Mouse (Mus musculus): ENCODE measurements around the gene Gm14862.

Gene Gm14862

GRCm38 (mm10) chrX:9227105-9227504, 29.6 kb downstream of the Gm14862 start:
- ATAC-seq (ENCODE audit: insufficient number of reproducible peaks, low FRiP score, low TSS enrichment): peak; percentile 97

- ATAC-seq (ENCODE audit: insufficient number of reproducible peaks, low FRiP score, low TSS enrichment): no peak
Measured at GRCm38 (mm10) chrX:9222412-9223221, 34.1 kb downstream of the Gm14862 start.

GRCm38 (mm10) chrX:9221736-9222135, 35.0 kb downstream of the Gm14862 start:
- no peak for ATAC-seq (ENCODE audit: insufficient number of reproducible peaks, low FRiP score, low TSS enrichment)

- ATAC-seq (ENCODE audit: insufficient number of reproducible peaks, low FRiP score, low TSS enrichment): no peak
Measured at GRCm38 (mm10) chrX:9221206-9221605, 35.5 kb downstream of the Gm14862 start.

DNA sequence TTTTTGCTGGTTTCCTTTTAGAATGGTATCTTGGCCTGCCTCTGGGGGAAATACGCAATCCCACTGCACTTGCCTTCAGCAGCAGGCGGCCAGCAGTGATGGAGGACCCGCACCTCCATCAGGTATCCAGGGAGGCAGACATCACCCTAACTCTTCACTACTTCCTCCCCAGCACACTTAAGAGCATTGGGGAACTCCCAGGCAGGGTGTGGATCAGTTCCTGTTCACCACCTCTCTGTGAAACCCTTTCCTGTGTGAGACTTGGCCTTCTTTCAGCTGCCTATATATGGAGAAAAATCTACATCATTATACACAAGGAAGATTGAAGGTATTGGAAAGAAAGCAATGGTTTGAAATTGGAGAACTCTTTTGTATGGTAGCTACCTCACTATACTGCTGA, 37.1 kb downstream of the Gm14862 start:
- ATAC-seq (ENCODE audit: insufficient number of reproducible peaks, low FRiP score, low TSS enrichment): no peak

DNA sequence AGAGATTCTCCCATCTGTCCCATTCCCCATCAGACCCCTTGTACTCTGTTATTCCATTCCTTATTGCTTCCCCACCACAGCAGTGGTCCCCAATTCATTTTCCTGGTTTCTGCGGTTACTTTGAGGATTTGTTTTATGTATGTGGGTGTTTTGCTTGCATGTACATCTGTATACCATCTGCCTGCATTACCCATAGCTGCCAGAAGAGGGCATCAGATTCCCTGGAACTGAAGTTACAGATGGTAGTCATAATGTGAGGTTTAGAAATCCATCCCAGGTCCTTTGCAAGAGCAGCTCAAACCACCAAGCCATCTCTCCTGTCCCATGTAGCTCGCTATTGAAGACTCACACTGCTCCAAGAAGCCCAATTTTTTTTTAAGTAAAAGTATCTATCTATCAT, 40.5 kb downstream of the Gm14862 start:
- ATAC-seq (ENCODE audit: insufficient number of reproducible peaks, low FRiP score, low TSS enrichment): no peak

- no peak for ATAC-seq (ENCODE audit: insufficient number of reproducible peaks, low FRiP score, low TSS enrichment)
Measured at GRCm38 (mm10) chrX:9205121-9205520, 51.6 kb downstream of the Gm14862 start.

DNA sequence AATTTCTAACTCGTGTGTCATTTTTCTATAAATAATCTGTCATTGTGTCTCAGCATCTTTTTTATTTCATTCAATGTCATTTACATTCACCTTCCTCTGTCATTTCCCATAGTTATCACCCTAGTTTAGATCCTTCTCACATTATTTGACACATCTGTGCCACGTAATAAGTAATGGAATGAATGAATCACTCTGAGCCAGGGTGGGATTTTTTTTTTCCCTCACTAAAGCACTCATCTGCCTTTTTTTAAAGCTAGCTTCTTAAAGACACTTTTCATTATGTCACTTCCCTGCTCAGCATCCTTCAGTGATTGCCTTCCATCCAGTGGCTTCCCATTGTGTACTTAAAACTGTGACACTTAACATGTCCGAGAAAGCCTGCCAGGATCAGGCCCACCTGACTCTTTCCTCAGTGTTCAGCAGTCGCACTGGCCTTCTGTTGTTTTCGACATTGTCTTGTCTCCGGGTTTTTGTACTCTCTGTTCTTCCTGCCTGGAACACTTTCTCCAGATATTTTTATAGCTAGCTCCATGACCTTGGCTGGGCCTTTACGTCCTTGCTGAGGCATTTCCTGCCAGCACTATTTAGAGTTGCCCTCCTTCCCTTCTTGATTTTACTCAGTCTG, 53.8 kb downstream of the Gm14862 start:
- ATAC-seq (ENCODE audit: insufficient number of reproducible peaks, low FRiP score, low TSS enrichment): no peak

DNA sequence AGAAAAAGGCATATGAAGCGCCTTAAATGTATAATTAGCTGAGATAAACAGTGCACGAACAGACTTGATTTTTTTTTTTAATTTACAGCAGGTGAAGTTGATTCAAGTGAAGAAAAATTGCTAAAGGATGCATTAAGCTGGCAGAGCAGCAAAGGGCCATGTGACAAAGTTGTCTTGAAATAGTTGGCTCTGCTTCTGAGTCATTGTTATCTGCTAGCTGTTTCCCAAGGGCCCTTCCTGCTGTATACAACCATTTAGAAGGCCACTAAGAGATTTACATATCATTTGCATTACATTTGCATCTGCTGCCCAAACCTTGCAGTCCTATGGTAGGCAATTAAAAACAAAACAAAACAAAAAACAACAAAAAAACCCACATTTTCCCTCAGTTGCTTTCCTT, 54.7 kb downstream of the Gm14862 start:
- no peak for ATAC-seq (ENCODE audit: insufficient number of reproducible peaks, low FRiP score, low TSS enrichment)

Measured in cerebellum, adult (tissue).